Mouse (Mus musculus) limb, embryonic 12.5 days (tissue): ENCODE results near the gene Dst. TPM values are rescaled to one million over a fixed set of nuclear protein-coding genes. Genes with fewer than 3 reads are reported as not detected.

ENCODE experiments used
- ATAC-seq: fragments of 200-750 bp; cut with Nextera tagmentation; 2 replicates; pipeline ENCODE4 v1.8.0; 2017; ENCODE audit warnings: low read depth, moderate TSS enrichment; ENCODE audit not compliant: insufficient number of reproducible peaks, insufficient read depth, low FRiP score, low TSS enrichment
- H3K27ac ChIP-seq: fragments of 300-500 bp; sonication (generic); 2 replicates; pipeline ENCODE4 v1.5.1; 2016; ENCODE audit warnings: mild to moderate bottlenecking, moderate library complexity
- H3K27me3 ChIP-seq: fragments of 300-500 bp; sonication (generic); 2 replicates; pipeline ENCODE4 v1.6.1; 2016; ENCODE audit warnings: mild to moderate bottlenecking, moderate library complexity
- H3K36me3 ChIP-seq: fragments of 300-500 bp; sonication (generic); 2 replicates; pipeline ENCODE4 v1.6.1; 2016; ENCODE audit warnings: mild to moderate bottlenecking, moderate library complexity
- H3K4me1 ChIP-seq: fragments of 300-500 bp; sonication (generic); replicated peaks from 2 replicates; pipeline ENCODE4 v1.6.1; 2016
- H3K4me2 ChIP-seq: fragments of 300-500 bp; sonication (generic); 2 replicates; pipeline ENCODE4 v1.6.1; 2016; ENCODE audit warnings: mild to moderate bottlenecking, moderate library complexity
- H3K4me3 ChIP-seq: fragments of 300-500 bp; sonication (generic); replicated peaks from 2 replicates; pipeline ENCODE4 v1.5.1; 2016; ENCODE audit warnings: mild to moderate bottlenecking
- H3K9ac ChIP-seq: fragments of 300-500 bp; sonication (generic); replicated peaks from 2 replicates; pipeline ENCODE4 v1.6.1; 2016; ENCODE audit warnings: mild to moderate bottlenecking, moderate library complexity
- H3K9me3 ChIP-seq: fragments of 300-500 bp; sonication (generic); 2 replicates; pipeline ENCODE4 v1.6.1; 2016; ENCODE audit warnings: mild to moderate bottlenecking, moderate library complexity
- WGBS: fragments of 180-500 bp; shearing (Covaris S2); methylation state at CpG from one replicate; pipeline ENCODE4 v1.1.7; 2016; 5-methylcytosine and 5-hydroxymethylcytosine counted together
- polyA plus RNA-seq: library from polyadenylated mRNA; unstranded; fragments of >200 nt; fragmentation: Nextera tagmentation; extraction: Ambion mirVana; gene quantifications from 2 replicates; pipeline ENCODE4 v1.2.1, GENCODE M21; 2016

Gene Dst
- polyA plus RNA-seq, 1 experiment from 2014 or later: 25.5 TPM

DNA sequence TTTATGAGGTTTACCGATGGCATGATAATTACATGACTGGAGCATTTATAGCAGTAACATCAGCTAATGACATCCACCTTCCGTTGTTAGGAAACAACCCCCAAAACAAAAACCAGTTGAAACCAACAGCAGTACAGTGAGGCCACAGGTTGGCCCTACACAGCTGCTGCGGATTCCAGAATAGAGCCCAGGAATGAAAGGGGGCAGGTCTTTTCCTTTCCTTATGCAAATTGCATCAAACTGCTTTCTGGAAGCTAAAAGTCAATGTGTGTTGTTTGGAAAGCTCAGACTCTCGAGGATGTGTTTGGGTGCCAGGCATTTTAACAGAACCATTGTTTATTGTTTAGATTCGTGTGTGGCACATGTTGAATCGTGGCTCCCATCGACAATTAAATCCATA lies 248.0 kb downstream of the Dst start:
- no peaks in the 10 kb centered on the region for H3K27me3 ChIP-seq
- H3K4me1 ChIP-seq: no peaks in the 10 kb centered on the region
- no peaks in the 10 kb centered on the region for H3K9me3 ChIP-seq
- H3K27ac ChIP-seq: no peak overlapping the region
- H3K4me2 ChIP-seq: no peak overlapping the region
- no peaks in the 10 kb centered on the region; the same call in 1 of the 2 replicates for H3K36me3 ChIP-seq
- H3K4me3 ChIP-seq: no peak overlapping the region
- H3K9ac ChIP-seq: no peak overlapping the region
- ATAC-seq: no peak
- 76% methylated on average over 7 of the region's 7 CpGs for whole genome bisulfite sequencing

DNA sequence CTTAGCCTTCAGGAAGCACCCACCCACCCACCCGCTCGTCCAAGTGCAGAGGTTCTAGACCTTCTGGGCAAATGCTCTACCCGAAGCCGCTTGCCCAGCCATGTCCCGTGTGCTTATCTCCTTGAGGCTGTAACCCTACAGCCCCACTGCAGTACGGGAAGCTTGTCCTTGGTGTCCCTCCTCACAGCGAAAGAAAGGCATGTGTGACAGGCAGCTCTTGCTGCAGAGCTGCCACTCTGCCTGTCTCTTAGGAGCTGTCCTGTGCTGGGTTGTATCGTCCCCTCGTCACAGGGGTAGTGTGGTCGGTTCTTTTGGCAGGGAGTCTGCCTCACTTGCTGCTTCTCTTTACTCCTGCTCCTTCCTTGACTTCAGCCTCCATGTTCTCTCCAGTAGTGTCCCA lies 249.7 kb downstream of the Dst start:
- H3K27ac ChIP-seq: no peak overlapping the region
- no peaks in the 10 kb centered on the region; the same call in 1 of the 2 replicates for H3K36me3 ChIP-seq
- 86% methylated on average over 10 of the region's 10 CpGs for WGBS
- H3K4me3 ChIP-seq: no peak overlapping the region
- ATAC-seq: no peak
- H3K9ac ChIP-seq: no peak overlapping the region
- no peak overlapping the region for H3K4me2 ChIP-seq
- H3K9me3 ChIP-seq: no peaks in the 10 kb centered on the region
- no peaks in the 10 kb centered on the region for H3K27me3 ChIP-seq
- H3K4me1 ChIP-seq: no peaks in the 10 kb centered on the region

DNA sequence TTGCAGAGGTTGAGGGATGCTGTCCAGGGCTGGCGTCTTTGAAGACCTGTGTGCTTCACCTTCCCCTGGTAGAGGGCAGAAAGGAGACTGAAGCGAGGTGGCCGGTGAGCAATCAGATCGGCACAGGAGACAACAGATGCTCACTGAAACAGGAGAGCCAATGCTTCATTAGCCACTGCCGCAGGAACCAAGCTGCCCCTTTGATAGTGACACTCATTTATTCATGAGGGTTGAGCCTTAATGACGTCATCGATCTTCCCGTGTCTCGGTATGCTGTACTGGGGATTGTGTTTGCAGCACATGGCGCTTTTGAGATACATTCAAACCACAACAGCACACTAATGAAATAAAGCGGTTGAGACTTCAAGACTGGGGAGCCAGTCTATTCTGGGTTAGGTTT lies 250.8 kb downstream of the Dst start:
- no peaks in the 10 kb centered on the region for H3K9me3 ChIP-seq
- H3K27me3 ChIP-seq: no peaks in the 10 kb centered on the region
- no peaks in the 10 kb centered on the region for H3K4me1 ChIP-seq
- H3K9ac ChIP-seq: no peak overlapping the region
- no peaks in the 10 kb centered on the region; the same call in 1 of the 2 replicates for H3K36me3 ChIP-seq
- no peak overlapping the region for H3K4me3 ChIP-seq
- 84% methylated on average over 11 of the region's 11 CpGs for WGBS
- ATAC-seq: no peak
- H3K4me2 ChIP-seq: no peak overlapping the region
- H3K27ac ChIP-seq: no peak overlapping the region

DNA sequence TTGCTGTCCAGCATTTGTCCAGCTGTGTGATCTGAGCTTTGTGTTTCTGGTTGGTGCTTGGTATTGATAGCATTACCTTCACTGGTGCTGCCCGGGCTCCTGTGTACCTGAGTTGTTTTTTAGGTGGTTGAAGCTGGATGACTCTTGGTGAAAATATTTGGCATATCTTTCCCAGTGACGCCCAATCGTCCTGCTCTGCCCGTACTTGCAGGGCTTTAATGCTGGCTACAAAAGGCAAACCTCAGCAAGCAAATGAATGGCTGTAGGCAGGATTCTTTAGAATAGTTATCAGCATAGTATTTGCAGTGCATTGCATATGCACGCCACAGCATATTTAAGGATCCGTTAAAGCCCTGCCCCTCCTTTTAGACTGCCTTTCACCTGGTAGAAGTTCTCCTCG lies 251.9 kb downstream of the Dst start:
- Histone ChIP-seq H3K4me1 (no peaks in the 10 kb centered on the region), H3K27ac (no peak overlapping the region), H3K4me3 (no peak overlapping the region), H3K27me3 (no peaks in the 10 kb centered on the region), H3K36me3 (peaks cover 6% of the 10 kb centered on the region), H3K9ac (no peak overlapping the region), H3K9me3 (no peaks in the 10 kb centered on the region), H3K4me2 (no peak overlapping the region)
- 83% methylated on average over 7 of the region's 7 CpGs for WGBS
- no peak for ATAC-seq

DNA sequence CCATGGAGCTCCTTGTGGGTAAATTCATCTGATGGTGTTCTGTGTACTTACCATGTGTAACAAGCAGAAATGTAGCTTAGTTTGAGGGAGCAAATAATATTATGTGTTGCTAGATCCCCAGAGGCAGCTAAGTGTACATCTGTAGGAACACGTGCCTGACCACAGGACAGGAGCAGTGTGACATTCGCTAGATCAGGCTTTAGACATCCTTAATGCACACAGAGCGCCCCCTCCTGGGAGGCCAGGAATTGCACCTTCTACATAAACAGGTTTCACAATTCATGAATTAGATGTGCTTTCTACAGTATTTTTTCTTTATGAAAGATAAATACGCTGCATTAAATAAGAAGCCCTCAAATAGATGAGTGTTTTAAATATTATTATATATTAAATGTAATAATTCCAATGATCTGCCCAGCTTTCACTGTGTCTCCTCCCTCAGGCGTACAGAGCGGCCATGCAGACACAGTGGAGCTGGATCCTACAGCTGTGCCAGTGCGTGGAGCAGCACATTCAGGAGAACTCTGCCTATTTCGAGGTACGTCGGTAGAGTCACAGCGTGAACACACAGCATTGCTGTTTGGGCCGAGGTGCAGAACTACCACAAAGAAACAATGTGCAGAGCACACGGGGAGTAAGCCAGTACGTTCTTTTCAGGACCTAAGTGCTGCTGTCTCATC lies 256.7 kb downstream of the Dst start:
- H3K36me3 ChIP-seq: peaks cover 40% of the 10 kb centered on the region
- no peak overlapping the region for H3K4me2 ChIP-seq
- no peak for ATAC-seq
- WGBS: 70% methylated on average over 14 of the region's 14 CpGs
- H3K4me3 ChIP-seq: no peak overlapping the region
- no peak overlapping the region for H3K9ac ChIP-seq
- no peak overlapping the region for H3K27ac ChIP-seq
- no peaks in the 10 kb centered on the region for H3K27me3 ChIP-seq
- no peaks in the 10 kb centered on the region for H3K9me3 ChIP-seq
- H3K4me1 ChIP-seq: no peaks in the 10 kb centered on the region

DNA sequence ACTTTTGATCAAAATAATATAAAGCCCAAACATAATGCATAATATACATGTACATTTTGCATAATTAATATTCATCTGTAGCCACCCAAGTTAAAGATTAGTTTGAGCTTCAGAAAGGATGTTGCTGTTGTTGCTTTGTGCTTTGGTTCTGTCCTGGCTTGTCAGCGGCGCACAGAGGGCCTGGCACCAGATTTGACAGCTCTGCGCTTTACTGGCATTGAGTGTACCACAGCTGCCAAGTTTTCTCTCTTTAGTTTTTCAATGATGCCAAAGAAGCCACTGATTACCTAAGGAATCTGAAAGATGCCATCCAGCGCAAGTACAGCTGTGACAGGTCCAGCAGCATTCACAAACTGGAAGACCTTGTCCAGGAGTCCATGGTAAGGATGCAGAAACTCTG lies 257.9 kb downstream of the Dst start:
- Histone ChIP-seq H3K9ac (no peak overlapping the region), H3K27me3 (no peaks in the 10 kb centered on the region), H3K4me3 (no peak overlapping the region), H3K27ac (no peak overlapping the region), H3K4me1 (no peaks in the 10 kb centered on the region), H3K4me2 (no peak overlapping the region), H3K36me3 (peaks cover 52% of the 10 kb centered on the region), H3K9me3 (no peaks in the 10 kb centered on the region)
- 97% methylated on average over 4 of the region's 4 CpGs for WGBS
- no peak for ATAC-seq

DNA sequence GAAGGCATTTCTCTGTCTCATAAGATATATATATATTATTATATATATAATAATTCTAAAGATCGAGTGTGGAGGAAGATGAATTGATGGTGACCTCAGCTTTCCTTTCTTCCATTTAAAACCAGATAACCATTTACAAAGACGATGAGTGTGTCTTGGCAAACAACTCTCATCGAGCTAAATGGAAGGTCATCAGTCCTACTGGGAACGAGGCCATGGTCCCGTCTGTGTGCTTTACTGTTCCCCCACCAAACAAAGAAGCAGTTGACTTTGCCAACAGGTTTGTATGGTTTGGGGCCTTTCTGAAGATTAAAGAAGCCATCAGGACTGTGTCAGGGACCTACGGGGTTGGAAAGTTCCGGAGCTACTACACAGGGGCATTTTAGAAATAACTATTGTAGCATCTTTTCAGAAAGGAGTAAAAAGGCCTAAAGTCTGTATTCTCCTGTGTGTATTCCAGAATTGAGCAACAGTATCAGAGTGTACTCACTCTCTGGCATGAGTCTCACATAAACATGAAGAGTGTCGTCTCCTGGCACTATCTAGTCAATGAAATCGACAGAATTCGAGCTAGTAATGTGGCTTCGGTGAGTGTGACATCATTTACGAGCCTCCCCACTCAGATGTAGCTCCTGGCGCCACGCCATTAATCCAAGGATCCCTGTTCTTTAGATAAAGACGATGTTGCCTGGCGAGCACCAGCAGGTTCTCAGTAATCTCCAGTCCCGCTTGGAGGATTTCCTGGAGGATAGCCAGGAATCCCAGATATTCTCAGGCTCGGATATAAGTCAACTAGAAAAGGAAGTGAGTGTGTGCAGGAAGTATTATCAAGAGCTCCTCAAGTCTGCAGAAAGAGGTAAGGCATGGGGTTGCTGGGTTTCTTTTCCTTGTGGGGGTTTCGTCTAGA lies 259.4 kb downstream of the Dst start:
- ATAC-seq: no peak
- H3K4me3 ChIP-seq: no peak overlapping the region
- no peak overlapping the region for H3K27ac ChIP-seq
- no peaks in the 10 kb centered on the region for H3K4me1 ChIP-seq
- peaks cover 66% of the 10 kb centered on the region for H3K36me3 ChIP-seq
- H3K9me3 ChIP-seq: no peaks in the 10 kb centered on the region
- no peak overlapping the region for H3K4me2 ChIP-seq
- H3K27me3 ChIP-seq: no peaks in the 10 kb centered on the region
- H3K9ac ChIP-seq: no peak overlapping the region
- WGBS: 88% methylated on average over 19 of the region's 19 CpGs

DNA sequence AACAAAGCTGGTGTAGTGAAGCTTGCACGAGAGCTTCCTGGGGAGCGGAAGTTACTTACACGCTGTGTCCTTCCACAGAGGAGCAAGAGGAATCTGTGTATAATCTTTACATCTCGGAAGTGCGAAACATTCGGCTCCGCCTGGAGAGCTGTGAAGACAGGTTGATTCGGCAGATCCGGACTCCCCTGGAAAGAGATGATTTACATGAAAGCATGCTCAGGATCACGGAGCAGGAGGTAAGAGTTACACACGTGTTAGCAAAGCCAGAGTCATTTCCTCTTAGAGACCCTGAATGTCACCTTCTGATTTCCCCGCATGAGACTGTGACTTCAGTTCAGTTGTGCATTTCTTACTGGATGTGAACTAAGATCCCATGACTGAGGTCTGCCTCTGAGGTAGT lies 261.1 kb downstream of the Dst start:
- no peak for ATAC-seq
- Histone ChIP-seq H3K27ac (no peak overlapping the region), H3K9ac (no peak overlapping the region), H3K4me3 (no peak overlapping the region), H3K4me1 (no peaks in the 10 kb centered on the region), H3K9me3 (no peaks in the 10 kb centered on the region), H3K27me3 (no peaks in the 10 kb centered on the region), H3K36me3 (peaks cover 77% of the 10 kb centered on the region), H3K4me2 (no peak overlapping the region)
- WGBS: 91% methylated on average over 12 of the region's 12 CpGs

DNA sequence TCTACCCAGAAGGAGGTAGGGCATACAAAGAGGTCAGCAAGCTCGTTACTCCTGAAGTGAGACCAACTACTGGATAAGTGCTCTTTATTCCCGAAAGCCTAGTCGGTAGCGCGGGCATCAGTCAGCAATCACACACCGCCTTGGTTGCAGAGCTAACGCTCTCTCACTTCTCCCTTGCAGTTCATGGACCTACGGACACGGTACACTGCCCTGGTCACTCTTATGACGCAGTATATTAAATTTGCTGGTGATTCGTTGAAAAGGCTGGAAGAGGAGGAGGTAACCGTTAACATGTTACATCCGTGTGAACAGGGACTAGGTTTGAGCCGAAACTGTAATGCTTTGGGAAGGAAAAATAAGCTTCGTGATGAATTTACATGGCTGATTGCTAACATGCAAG lies 266.5 kb downstream of the Dst start:
- no peak overlapping the region for H3K4me2 ChIP-seq
- no peak overlapping the region for H3K9ac ChIP-seq
- no peak overlapping the region for H3K4me3 ChIP-seq
- H3K4me1 ChIP-seq: no peaks in the 10 kb centered on the region
- WGBS: 92% methylated on average over 15 of the region's 15 CpGs
- no peak for ATAC-seq
- H3K27ac ChIP-seq: no peak overlapping the region
- no peaks in the 10 kb centered on the region for H3K27me3 ChIP-seq
- H3K9me3 ChIP-seq: no peaks in the 10 kb centered on the region
- H3K36me3 ChIP-seq: peaks cover 85% of the 10 kb centered on the region

DNA sequence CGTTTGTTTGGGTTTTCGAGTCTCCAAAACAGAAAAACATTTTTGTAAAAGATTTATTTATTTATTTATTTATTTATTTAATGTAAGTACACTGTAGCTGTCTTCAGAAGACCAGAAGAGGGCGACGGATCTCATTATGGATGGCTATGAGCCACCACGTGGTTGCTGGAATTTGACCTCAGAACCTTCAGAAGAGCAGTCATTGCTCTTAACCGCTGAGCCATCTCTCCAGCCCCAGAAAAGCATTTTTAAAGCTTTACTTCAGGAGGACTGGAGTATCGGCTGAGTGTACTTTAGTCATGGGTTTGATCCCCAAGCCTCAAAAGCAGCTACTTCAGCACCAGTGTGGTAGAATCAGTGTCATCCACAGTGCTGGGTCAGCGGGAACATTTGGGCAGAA lies 266.9 kb downstream of the Dst start:
- Histone ChIP-seq H3K9me3 (no peaks in the 10 kb centered on the region), H3K4me3 (no peak overlapping the region), H3K4me1 (no peaks in the 10 kb centered on the region), H3K4me2 (no peak overlapping the region), H3K27me3 (no peaks in the 10 kb centered on the region), H3K36me3 (peaks cover 85% of the 10 kb centered on the region), H3K9ac (no peak overlapping the region), H3K27ac (no peak overlapping the region)
- WGBS: 84% methylated on average over 8 of the region's 8 CpGs
- no peak for ATAC-seq

DNA sequence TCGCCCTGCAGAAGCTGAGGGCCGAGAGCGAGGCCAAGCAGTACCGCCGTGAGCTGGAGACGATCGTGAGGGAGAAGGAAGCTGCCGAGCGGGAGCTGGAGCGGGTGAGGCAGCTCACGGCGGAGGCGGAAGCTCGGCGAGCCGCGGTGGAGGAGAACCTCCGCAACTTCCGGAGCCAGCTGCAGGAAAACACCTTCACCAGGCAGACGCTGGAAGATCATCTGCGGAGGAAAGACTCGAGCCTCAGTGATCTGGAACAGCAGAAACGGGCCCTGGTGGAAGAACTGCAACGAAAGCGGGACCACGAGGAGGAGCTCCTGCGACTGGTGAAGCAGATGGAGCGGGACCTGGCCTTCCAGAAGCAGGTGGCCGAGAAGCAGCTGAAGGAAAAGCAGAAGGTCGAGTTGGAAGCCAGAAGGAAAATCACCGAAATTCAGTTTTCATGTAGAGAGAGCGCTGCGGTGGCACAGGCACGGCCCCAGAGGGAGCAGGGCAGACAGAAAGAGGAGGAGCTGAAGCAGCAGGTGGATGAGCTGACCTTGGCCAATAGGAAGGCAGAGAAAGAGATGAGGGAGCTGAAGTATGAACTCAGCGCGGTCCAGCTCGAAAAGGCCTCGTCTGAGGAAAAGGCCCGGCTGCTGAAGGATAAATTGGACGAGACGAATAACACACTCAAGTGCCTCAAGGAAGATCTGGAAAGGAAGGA lies 270.1 kb downstream of the Dst start:
- no peak overlapping the region for H3K9ac ChIP-seq
- H3K9me3 ChIP-seq: no peaks in the 10 kb centered on the region
- 89% methylated on average over 41 of the region's 41 CpGs for WGBS
- no peak overlapping the region for H3K4me3 ChIP-seq
- no peak for ATAC-seq
- no peaks in the 10 kb centered on the region for H3K27me3 ChIP-seq
- peaks cover 80% of the 10 kb centered on the region for H3K36me3 ChIP-seq
- H3K4me1 ChIP-seq: no peaks in the 10 kb centered on the region
- H3K4me2 ChIP-seq: no peak overlapping the region
- no peak overlapping the region for H3K27ac ChIP-seq
